Mouse (Mus musculus) cerebellum, adult 9-11 months (tissue): ENCODE measurements around the gene Akr1a1.
"Not testable (repeated sequence)": the region's sequence is repeated elsewhere in the genome, so short reads cannot be mapped to it uniquely, and the experiment has no call there.

Source experiments
- DNase-seq: peaks from one replicate; pipeline ENCODE4 v3.0.0; 2022

The Akr1a1 gene

GRCm38 (mm10) chr4:116650924-116651796, at the start of gene Akr1a1:
TSS of gene Akr1a1 (minus strand) at chr4:116651680.
- peak; percentile 89 for DNase-seq

DNA sequence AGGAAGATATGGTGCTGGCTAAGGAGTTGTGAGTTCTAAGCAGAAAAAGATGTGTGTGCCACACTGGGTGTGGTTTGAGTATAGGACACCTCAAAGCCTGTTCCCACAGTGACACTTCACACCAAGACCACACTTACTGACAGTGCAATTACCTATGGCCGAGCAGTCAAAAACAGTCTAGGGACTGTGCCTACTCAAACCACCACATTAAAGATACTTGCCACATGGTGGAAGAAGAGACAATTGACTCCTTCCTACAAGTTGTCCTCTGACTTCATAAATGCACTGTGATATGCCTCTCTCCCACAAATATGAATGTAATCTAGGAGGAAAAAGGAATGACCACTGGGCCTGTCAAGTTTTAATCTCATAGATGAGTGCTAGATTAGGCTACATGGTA, 49.5 kb upstream of the Akr1a1 start:
- DNase-seq: no peak

GRCm38 (mm10) chr4:116698693-116699342, 47.3 kb upstream of the Akr1a1 start:
- no peak for DNase-seq

GRCm38 (mm10) chr4:116693785-116694184, 42.3 kb upstream of the Akr1a1 start:
- DNase-seq: no peak

DNA sequence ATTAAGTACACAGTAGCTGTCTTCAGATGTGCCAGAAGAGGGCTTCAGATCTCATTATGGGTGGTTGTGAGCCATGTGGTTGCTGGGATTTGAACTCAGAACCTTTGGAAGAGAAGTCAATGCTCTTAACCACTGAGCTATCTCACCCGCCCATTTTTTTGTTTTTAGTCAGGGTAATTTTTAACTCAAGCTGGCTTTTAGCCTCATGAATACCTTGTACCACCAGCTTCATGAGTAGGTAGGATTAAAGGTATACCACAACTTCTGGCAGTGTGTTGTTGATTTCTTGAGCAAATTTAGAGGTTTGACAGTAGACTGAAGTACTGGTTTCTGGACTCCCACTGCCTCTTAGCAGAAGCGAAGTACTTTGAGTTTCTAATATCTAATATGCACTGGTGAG, 40.7 kb upstream of the Akr1a1 start:
- DNase-seq: no peak

- DNase-seq: no peak
Measured at GRCm38 (mm10) chr4:116689309-116689876, 37.9 kb upstream of the Akr1a1 start.

DNA sequence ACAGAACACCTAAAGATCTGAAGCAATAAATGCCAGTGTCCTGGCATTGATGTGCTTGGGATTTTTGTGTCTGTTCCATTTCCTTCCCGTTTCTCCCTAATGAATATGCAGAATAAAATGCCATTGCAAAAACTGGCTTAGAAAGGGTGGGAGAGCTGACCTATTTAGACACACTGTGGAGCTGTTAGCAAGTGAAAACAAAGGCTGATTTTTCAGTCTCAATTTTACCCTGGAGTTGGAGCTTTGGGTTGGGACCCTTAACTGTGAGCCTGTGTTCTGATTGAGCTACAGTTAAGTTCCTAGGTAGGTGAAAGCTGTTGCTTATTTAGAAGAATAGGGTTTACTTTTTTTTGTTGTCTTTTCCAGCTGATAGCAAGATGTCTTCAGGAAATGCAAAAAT, 35.6 kb upstream of the Akr1a1 start:
- no peak for DNase-seq

DNA sequence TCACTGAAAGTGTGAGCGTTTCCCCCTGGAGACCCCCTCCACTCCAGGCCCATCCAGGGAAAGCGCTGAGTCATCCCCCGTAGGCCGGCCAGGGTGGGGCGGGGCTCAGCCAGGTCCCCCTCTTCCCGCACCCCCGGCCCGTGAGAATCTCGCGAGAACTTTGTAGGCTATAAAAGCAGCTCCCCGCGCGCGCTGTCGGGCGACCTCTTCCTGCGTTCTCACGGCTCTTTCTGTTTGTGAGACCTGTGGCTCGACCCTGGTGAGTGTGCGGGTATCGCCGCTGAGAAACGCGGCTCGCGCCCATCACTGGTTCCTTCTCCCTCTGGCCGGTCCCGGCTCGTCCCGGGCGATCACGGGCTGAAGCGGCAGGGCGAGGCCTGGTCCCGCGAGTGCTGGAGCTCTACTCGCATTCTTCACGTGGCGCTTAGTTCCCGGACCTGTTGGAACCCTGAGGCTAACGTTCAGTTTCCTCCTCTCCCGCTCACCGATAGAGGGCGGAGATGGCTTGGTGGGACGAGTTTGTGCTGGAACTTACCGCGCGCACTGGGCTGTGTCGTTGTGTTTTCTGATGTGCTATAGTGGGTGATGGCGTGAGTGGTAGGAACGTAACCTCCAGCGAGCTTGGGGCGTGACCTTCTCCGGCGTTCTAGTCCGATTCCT, 34.1 kb upstream of the Akr1a1 start, which contains the start of gene Prdx1:
Gene Prdx1, plus strand, starts transcription at position 143 of the 660 bp plus-strand sequence.
- peak; percentile 91 for DNase-seq

- DNase-seq: no peak
Measured at GRCm38 (mm10) chr4:116684665-116685064, 33.2 kb upstream of the Akr1a1 start.

- no peak for DNase-seq
Measured at GRCm38 (mm10) chr4:116683957-116684356, 32.5 kb upstream of the Akr1a1 start.

GRCm38 (mm10) chr4:116680521-116680920, 29.0 kb upstream of the Akr1a1 start:
- DNase-seq: not testable (repeated sequence)

GRCm38 (mm10) chr4:116679141-116679540, 27.7 kb upstream of the Akr1a1 start:
- DNase-seq: no peak

GRCm38 (mm10) chr4:116677808-116678207, 26.3 kb upstream of the Akr1a1 start:
- no peak for DNase-seq

- no peak for DNase-seq
Measured at GRCm38 (mm10) chr4:116676027-116676426, 24.5 kb upstream of the Akr1a1 start.

DNA sequence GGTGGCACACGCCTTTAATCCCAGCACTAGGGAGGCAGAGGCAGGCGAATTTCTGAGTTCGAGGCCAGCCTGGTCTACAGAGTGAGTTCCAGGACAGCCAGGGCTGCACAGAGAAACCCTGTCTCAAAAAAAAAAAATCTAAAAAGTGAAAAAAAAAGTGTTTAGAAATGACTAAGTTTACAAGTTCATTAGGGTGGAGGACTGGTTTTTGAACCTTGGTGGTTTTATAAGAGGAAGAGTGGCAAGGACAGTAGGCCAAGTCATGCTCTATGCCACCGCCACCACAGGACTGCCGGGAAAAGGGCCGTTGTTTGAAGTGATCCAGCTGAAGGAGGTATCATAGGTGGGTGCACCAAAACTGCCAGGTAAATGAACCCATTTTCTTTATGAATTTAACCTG, 23.3 kb upstream of the Akr1a1 start:
- DNase-seq: not testable (repeated sequence)

DNA sequence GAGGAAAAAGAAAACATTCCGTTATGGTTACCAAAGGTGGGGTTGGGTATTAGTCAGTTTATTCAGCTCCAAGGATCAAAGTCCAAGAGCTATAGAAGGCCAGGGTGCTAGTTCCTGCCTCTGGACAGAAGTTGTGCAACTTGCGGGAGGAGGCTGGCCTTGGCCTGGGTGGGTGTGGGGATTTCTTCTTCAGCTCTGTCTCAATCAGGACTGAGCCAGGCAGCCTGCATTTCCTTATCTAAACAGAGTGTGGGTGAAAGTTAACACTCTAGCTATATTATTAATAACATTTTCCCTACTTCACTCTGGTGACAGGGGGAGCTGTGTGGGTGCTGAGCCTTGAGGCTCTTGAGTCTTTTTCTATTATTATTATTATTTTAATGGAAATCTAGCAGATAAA, 21.3 kb upstream of the Akr1a1 start:
- no peak for DNase-seq

- no peak for DNase-seq
Measured at GRCm38 (mm10) chr4:116669291-116669690, 17.8 kb upstream of the Akr1a1 start.

DNA sequence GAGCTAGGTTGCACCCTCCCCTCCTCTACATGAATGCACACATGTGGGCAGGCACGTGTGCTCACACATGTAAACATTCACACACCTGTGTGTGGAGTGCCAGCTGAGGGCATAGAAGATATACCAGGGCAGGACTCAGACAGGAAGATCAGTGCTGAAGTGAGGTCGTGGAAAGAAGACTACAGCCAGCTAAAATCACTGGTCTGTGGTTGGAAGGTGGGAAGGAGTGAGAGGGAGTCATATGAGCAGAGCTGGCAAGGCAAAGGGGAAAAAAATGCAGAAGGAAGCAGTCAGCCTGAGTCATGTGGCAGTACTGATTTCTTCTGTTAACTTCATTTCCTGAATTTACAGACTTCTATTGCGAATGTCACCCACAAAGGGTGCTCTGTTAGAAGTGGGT, 16.7 kb upstream of the Akr1a1 start:
- no peak for DNase-seq

GRCm38 (mm10) chr4:116666625-116667024, 15.1 kb upstream of the Akr1a1 start:
- no peak for DNase-seq

DNA sequence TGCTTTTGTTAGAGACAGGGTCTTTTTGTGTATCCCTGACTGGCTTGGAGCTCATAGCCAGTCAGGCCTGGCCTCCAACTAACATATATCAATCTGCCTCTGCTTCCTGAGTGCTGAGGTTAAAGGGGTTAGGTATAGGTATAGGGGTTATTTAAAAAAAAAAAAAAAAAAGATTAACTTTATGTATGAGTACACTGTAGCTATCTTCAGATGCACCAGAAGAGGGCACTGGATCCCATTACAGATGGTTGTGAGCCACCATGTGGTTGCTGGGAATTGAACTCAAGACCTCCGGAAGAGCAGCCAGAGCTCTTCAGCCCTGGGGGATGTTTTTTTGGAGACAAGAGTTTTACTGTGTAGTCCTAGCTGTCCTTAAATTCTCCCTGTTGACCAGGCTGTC, 10.5 kb upstream of the Akr1a1 start:
- DNase-seq: no peak

- DNase-seq: no peak
Measured at GRCm38 (mm10) chr4:116660829-116661228, 9.3 kb upstream of the Akr1a1 start.

GRCm38 (mm10) chr4:116659916-116660315, 8.4 kb upstream of the Akr1a1 start:
- not testable (repeated sequence) for DNase-seq

GRCm38 (mm10) chr4:116659474-116659873, 8.0 kb upstream of the Akr1a1 start:
- DNase-seq: no peak
